Mouse (Mus musculus) cerebellum, adult 2 months (tissue): Measurements from ENCODE around the gene Ubap2. TPM values are rescaled to one million over a fixed set of nuclear protein-coding genes. Genes with fewer than 3 reads are reported as not detected.

Source experiments
- DNase-seq, 2 experiments: peaks; one replicate each; pipeline ENCODE4 v3.0.0; 2021
- H3K27ac ChIP-seq: fragments of 200-500 bp; 2 replicates; pipeline ENCODE4 v1.5.1; 2012; ENCODE audit warnings: low read length, control low read depth, inconsistent platforms; ENCODE audit not compliant: insufficient read depth
- H3K27me3 ChIP-seq: fragments of 200-500 bp; 2 replicates; pipeline ENCODE4 v1.6.1; 2012; ENCODE audit warnings: inconsistent platforms, mild to moderate bottlenecking, low read length, moderate library complexity; ENCODE audit not compliant: control insufficient read depth, insufficient read depth
- H3K4me1 ChIP-seq: fragments of 200-500 bp; 2 replicates; pipeline ENCODE4 v1.6.1; 2011; ENCODE audit warnings: low read length; ENCODE audit not compliant: control insufficient read depth, insufficient read depth
- H3K4me3 ChIP-seq: fragments of 200-500 bp; replicated peaks from 2 replicates; pipeline ENCODE3; 2011; ENCODE audit warnings: mild to moderate bottlenecking, low read depth, low read length, control low read depth; ENCODE audit not compliant: insufficient read depth
- CTCF ChIP-seq: fragments of 200-500 bp; IDR thresholded peaks from 2 replicates; pipeline ENCODE4 v1.5.1; 2011; ENCODE audit warnings: low read depth, mild to moderate bottlenecking, control low read depth, low read length, moderate library complexity, borderline replicate concordance; ENCODE audit not compliant: insufficient read depth
- POLR2A ChIP-seq: fragments of 200-500 bp; IDR thresholded peaks from 2 replicates; pipeline ENCODE4 v1.6.1; 2011; ENCODE audit warnings: low read length, control low read depth, borderline replicate concordance; ENCODE audit not compliant: insufficient read depth
- WGBS: fragments of 180-500 bp; shearing (Covaris S2); methylation state at CpG from one replicate; pipeline ENCODE4 v1.1.7; 2018; 5-methylcytosine and 5-hydroxymethylcytosine counted together
- polyA plus RNA-seq: library from polyadenylated mRNA; depleted of rRNA; stranded (reverse); fragments of >200 nt; gene quantifications from 2 replicates; pipeline ENCODE4 v1.2.3, GENCODE M21; 2012; rRNA removed

The Ubap2 gene
- polyA plus RNA-seq, 1 experiment: 27.4 TPM

GRCm38 (mm10) chr4:41156961-41157360, 118.0 kb downstream of the Ubap2 start:
- Histone ChIP-seq H3K27me3 (no peaks in the 10 kb centered on the region), H3K4me1 (peaks cover 9% of the 10 kb centered on the region), H3K4me3 (no peak overlapping the region), H3K27ac (no peak overlapping the region)
- 71% methylated on average over 9 of the region's 9 CpGs for WGBS
- DNase-seq: no peak
- TF ChIP-seq POLR2A: no peak
- no peak for TF ChIP-seq CTCF

GRCm38 (mm10) chr4:41153146-41153545, 121.8 kb downstream of the Ubap2 start:
- TF ChIP-seq CTCF (no peak), POLR2A (no peak)
- Histone ChIP-seq H3K4me3 (no peak overlapping the region), H3K27ac (no peak overlapping the region), H3K27me3 (no peaks in the 10 kb centered on the region), H3K4me1 (peaks cover 9% of the 10 kb centered on the region)
- peak in 1 of 2 experiments; percentile 45 for DNase-seq
- 22% methylated on average over 3 of the region's 3 CpGs for WGBS

- TF ChIP-seq POLR2A (no peak), CTCF (no peak)
- peaks cover 9% of the 10 kb centered on the region for H3K4me1 ChIP-seq
Measured at GRCm38 (mm10) chr4:41151186-41151585, 123.8 kb downstream of the Ubap2 start.

GRCm38 (mm10) chr4:41149891-41150290, 125.1 kb downstream of the Ubap2 start:
- H3K27ac ChIP-seq: no peak overlapping the region
- 77% methylated on average over 3 of the region's 3 CpGs for WGBS
- H3K4me1 ChIP-seq: peaks cover 8% of the 10 kb centered on the region
- no peak overlapping the region for H3K4me3 ChIP-seq
- H3K27me3 ChIP-seq: no peaks in the 10 kb centered on the region
- DNase-seq: no peak
- TF ChIP-seq CTCF (no peak), POLR2A (no peak)

More at GRCm38 (mm10) chr4:41151186-41151585, 123.8 kb downstream of the Ubap2 start:
- DNase-seq: no peak
- H3K4me3 ChIP-seq: no peak overlapping the region
- 87% methylated on average over 7 of the region's 7 CpGs for WGBS
- no peaks in the 10 kb centered on the region for H3K27me3 ChIP-seq
- H3K27ac ChIP-seq: no peak overlapping the region

Other genes starting within 250 kb of the Ubap2 start
- not detected in 2 replicates for gene Aqp7, start 227.0 kb downstream of the Ubap2 start, polyA plus RNA-seq
- gene Aqp3, start 177.0 kb downstream of the Ubap2 start, polyA plus RNA-seq: 0.05 TPM in 1 of 2 replicates, not detected in the other
- 61.2 and 63.6 TPM in 2 replicates for gene Nol6, start 150.7 kb downstream of the Ubap2 start, polyA plus RNA-seq
- gene Ube2r2, start 139.4 kb downstream of the Ubap2 start, polyA plus RNA-seq: 109 and 135 TPM in 2 replicates
- gene Dcaf12, start 39.7 kb upstream of the Ubap2 start, polyA plus RNA-seq: 39.7 and 40.4 TPM in 2 replicates
- gene Ubap1, start 73.9 kb upstream of the Ubap2 start, polyA plus RNA-seq: 55.9 and 59.5 TPM in 2 replicates
- 0.39 and 0.57 TPM in 2 replicates for gene Kif24, start 189.7 kb upstream of the Ubap2 start, polyA plus RNA-seq
- gene Nudt2, start 190.0 kb upstream of the Ubap2 start, polyA plus RNA-seq: 47.7 and 47.9 TPM in 2 replicates
- gene AI464131, start 227.9 kb upstream of the Ubap2 start, polyA plus RNA-seq: 18.6 and 19.9 TPM in 2 replicates
- gene 1110017D15Rik, start 242.2 kb upstream of the Ubap2 start, polyA plus RNA-seq: 4.3 and 6.4 TPM in 2 replicates